Mouse (Mus musculus) kidney, postnatal 0 days (tissue): ENCODE measurements around the gene Rcan2. TPM values are rescaled to one million over a fixed set of nuclear protein-coding genes. Genes with fewer than 3 reads are reported as not detected.

ENCODE experiments used
- ATAC-seq: fragments of 200-750 bp; cut with Nextera tagmentation; replicated peaks from 2 replicates; pipeline ENCODE4 v1.8.0; 2017; ENCODE audit warnings: low read depth, moderate number of reproducible peaks, moderate TSS enrichment, moderate library complexity; ENCODE audit not compliant: low FRiP score
- DNase-seq: peaks from one replicate; pipeline ENCODE4 v3.0.0-alpha.2; 2016; ENCODE audit warnings: low spot score
- H3K27ac ChIP-seq: fragments of 300-500 bp; sonication (generic); 2 replicates; pipeline ENCODE4 v1.5.1; 2014; ENCODE audit warnings: mild to moderate bottlenecking
- H3K27me3 ChIP-seq: fragments of 300-500 bp; sonication (generic); 2 replicates; pipeline ENCODE4 v1.6.1; 2014; ENCODE audit warnings: low read length, mixed read lengths; ENCODE audit not compliant: insufficient read depth
- H3K36me3 ChIP-seq: fragments of 300-500 bp; sonication (generic); 2 replicates; pipeline ENCODE4 v1.6.1; 2014; ENCODE audit warnings: low read length, mixed read lengths; ENCODE audit not compliant: insufficient read depth
- H3K4me1 ChIP-seq: fragments of 300-500 bp; sonication (generic); replicated peaks from 2 replicates; pipeline ENCODE4 v1.6.1; 2014; ENCODE audit warnings: antibody characterized with exemption, low read length, mixed read lengths; ENCODE audit not compliant: insufficient read depth
- H3K4me2 ChIP-seq: fragments of 300-500 bp; sonication (generic); 2 replicates; pipeline ENCODE4 v1.6.1; 2014; ENCODE audit warnings: mild to moderate bottlenecking, low read length, moderate library complexity, mixed read lengths
- H3K4me3 ChIP-seq: fragments of 300-500 bp; sonication (generic); replicated peaks from 2 replicates; pipeline ENCODE4 v1.5.1; 2014; ENCODE audit warnings: low read depth, low read length
- H3K9ac ChIP-seq: fragments of 300-500 bp; sonication (generic); 2 replicates; pipeline ENCODE4 v1.6.1; 2014; ENCODE audit warnings: low read depth, low read length
- H3K9me3 ChIP-seq: fragments of 300-500 bp; sonication (generic); replicated peaks from 2 replicates; pipeline ENCODE4 v1.6.1; 2016; ENCODE audit warnings: low read length, inconsistent platforms, mixed read lengths
- CTCF ChIP-seq: IDR thresholded peaks from 2 replicates; pipeline ENCODE4 v1.5.1; 2016; ENCODE audit warnings: antibody characterized with exemption, low read depth, mild to moderate bottlenecking, moderate library complexity
- WGBS: fragments of 180-500 bp; shearing (Covaris S2); extraction: QIAGEN DNeasy Blood & Tissue Kit; methylation state at CpG from one replicate; pipeline ENCODE4 v1.1.7; 2014; 5-methylcytosine and 5-hydroxymethylcytosine counted together
- polyA plus RNA-seq: library from polyadenylated mRNA; unstranded; fragments of >200 nt; fragmentation: Nextera tagmentation; extraction: Ambion mirVana; gene quantifications from 2 replicates; pipeline ENCODE4 v1.2.1, GENCODE M21; 2015

Gene Rcan2
- polyA plus RNA-seq, 1 experiment from 2014 or later = 6.9 TPM

- no peak for DNase-seq
- Histone ChIP-seq H3K4me3 (no peak overlapping the region), H3K36me3 (no peaks in the 10 kb centered on the region), H3K4me2 (no peak overlapping the region), H3K27ac (no peak overlapping the region), H3K9me3 (no peaks in the 10 kb centered on the region), H3K9ac (no peak overlapping the region), H3K27me3 (no peaks in the 10 kb centered on the region), H3K4me1 (no peaks in the 10 kb centered on the region)
- TF ChIP-seq CTCF = no peak
- no peak for ATAC-seq
- 89% methylated on average over 2 of the region's 2 CpGs for WGBS
Observed at GRCm38 (mm10) chr17:44040449-44040848, 239.3 kb downstream of the Rcan2 start.

- H3K36me3 ChIP-seq = no peaks in the 10 kb centered on the region
- TF ChIP-seq CTCF = no peak
- WGBS = 77% methylated on average over 2 of the region's 2 CpGs
- no peaks in the 10 kb centered on the region for H3K9me3 ChIP-seq
- no peak overlapping the region for H3K4me3 ChIP-seq
- H3K4me1 ChIP-seq = no peaks in the 10 kb centered on the region
- H3K27ac ChIP-seq = no peak overlapping the region
- no peaks in the 10 kb centered on the region for H3K27me3 ChIP-seq
- no peak for ATAC-seq
- no peak overlapping the region for H3K9ac ChIP-seq
- H3K4me2 ChIP-seq = no peak overlapping the region
- DNase-seq = no peak
Observed at GRCm38 (mm10) chr17:44042301-44042700, 241.2 kb downstream of the Rcan2 start.

GRCm38 (mm10) chr17:44042861-44043260, 241.7 kb downstream of the Rcan2 start:
- no peak for ATAC-seq
- no peaks in the 10 kb centered on the region for H3K4me1 ChIP-seq
- H3K4me2 ChIP-seq = no peak overlapping the region
- H3K9ac ChIP-seq = no peak overlapping the region
- 82% methylated on average over 8 of the region's 8 CpGs for WGBS
- no peak for TF ChIP-seq CTCF
- no peaks in the 10 kb centered on the region for H3K27me3 ChIP-seq
- no peak overlapping the region for H3K4me3 ChIP-seq
- H3K27ac ChIP-seq = no peak overlapping the region
- no peaks in the 10 kb centered on the region for H3K9me3 ChIP-seq
- DNase-seq = no peak
- H3K36me3 ChIP-seq = no peaks in the 10 kb centered on the region

GRCm38 (mm10) chr17:44053427-44053826, 252.3 kb downstream of the Rcan2 start:
- Histone ChIP-seq H3K4me3 (no peak overlapping the region), H3K36me3 (no peaks in the 10 kb centered on the region), H3K4me2 (no peak overlapping the region), H3K27me3 (no peaks in the 10 kb centered on the region), H3K27ac (no peak overlapping the region), H3K9me3 (no peaks in the 10 kb centered on the region), H3K4me1 (no peaks in the 10 kb centered on the region), H3K9ac (no peak overlapping the region)
- ATAC-seq (no peak), DNase-seq (no peak)
- no peak for TF ChIP-seq CTCF
- 81% methylated on average over 4 of the region's 4 CpGs for WGBS

- H3K4me1 ChIP-seq = no peaks in the 10 kb centered on the region
- no peak overlapping the region for H3K4me2 ChIP-seq
- ATAC-seq (no peak), DNase-seq (no peak)
- no peak overlapping the region for H3K27ac ChIP-seq
- no peaks in the 10 kb centered on the region for H3K9me3 ChIP-seq
- no peaks in the 10 kb centered on the region for H3K27me3 ChIP-seq
- H3K9ac ChIP-seq = no peak overlapping the region
- TF ChIP-seq CTCF = no peak
- H3K36me3 ChIP-seq = no peaks in the 10 kb centered on the region
- 86% methylated on average over 1 of the region's 1 CpGs for WGBS
- no peak overlapping the region for H3K4me3 ChIP-seq
Observed at GRCm38 (mm10) chr17:44057123-44057522, 256.0 kb downstream of the Rcan2 start.

GRCm38 (mm10) chr17:44058145-44058544, 257.0 kb downstream of the Rcan2 start:
- ATAC-seq = no peak
- Histone ChIP-seq H3K4me1 (no peaks in the 10 kb centered on the region), H3K36me3 (no peaks in the 10 kb centered on the region), H3K9ac (no peak overlapping the region), H3K4me2 (no peak overlapping the region), H3K27me3 (no peaks in the 10 kb centered on the region), H3K9me3 (no peaks in the 10 kb centered on the region), H3K27ac (no peak overlapping the region), H3K4me3 (no peak overlapping the region)
- no peak for TF ChIP-seq CTCF
- no peak for DNase-seq

- H3K4me2 ChIP-seq = no peak overlapping the region
- H3K36me3 ChIP-seq = no peaks in the 10 kb centered on the region
- no peak overlapping the region for H3K27ac ChIP-seq
- H3K9me3 ChIP-seq = no peaks in the 10 kb centered on the region
- no peaks in the 10 kb centered on the region for H3K27me3 ChIP-seq
- H3K9ac ChIP-seq = no peak overlapping the region
- 100% methylated on average over 1 of the region's 1 CpGs for WGBS
- TF ChIP-seq CTCF = no peak
- no peak overlapping the region for H3K4me3 ChIP-seq
- H3K4me1 ChIP-seq = no peaks in the 10 kb centered on the region
- ATAC-seq = no peak
- no peak for DNase-seq
Observed at GRCm38 (mm10) chr17:44060781-44061180, 259.6 kb downstream of the Rcan2 start.
